Mouse (Mus musculus): Measurements from ENCODE around the gene Pgam2. TPM values are rescaled to one million over a fixed set of nuclear protein-coding genes. Genes with fewer than 3 reads are reported as not detected.
A peak's percentile ranks its signal among the peaks of the same experiment; 100 is the strongest.

Gene Pgam2
- polyA plus RNA-seq, 1 experiment from 2014 or later = 3.1 TPM

- Histone ChIP-seq H3K4me3 (ENCODE audit: low read depth, low read length) (no peak overlapping the region), H3K4me1 (ENCODE audit: control insufficient read depth, insufficient read depth, low read length) (no peaks in the 10 kb centered on the region), H3K4me2 (ENCODE audit: low read length) (no peak overlapping the region), H3K9me3 (replicated peaks; ENCODE audit: control insufficient read depth, low read length, poor library complexity, severe bottlenecking) (no peaks in the 10 kb centered on the region), H3K27me3 (ENCODE audit: control insufficient read depth, insufficient read depth, low read depth, low read length) (no peaks in the 10 kb centered on the region), H3K36me3 (ENCODE audit: control insufficient read depth, insufficient read depth, low read length) (peaks cover 32% of the 10 kb centered on the region), H3K9ac (ENCODE audit: low read depth, low read length) (no peak overlapping the region), H3K27ac (ENCODE audit: low read length) (no peak overlapping the region)
- WGBS = 93% methylated on average over 16 of the region's 16 CpGs
- no peak for ATAC-seq
Measured at GRCm38 (mm10) chr11:5801511-5801910, 2.0 kb downstream of the Pgam2 start.

GRCm38 (mm10) chr11:5799621-5800490 is 3.7 kb downstream of the Pgam2 start:
- H3K9ac ChIP-seq (ENCODE audit: low read depth, low read length) = no peak overlapping the region
- H3K9me3 ChIP-seq (replicated peaks; ENCODE audit: control insufficient read depth, low read length, poor library complexity, severe bottlenecking) = no peaks in the 10 kb centered on the region
- WGBS = 86% methylated on average over 17 of the region's 17 CpGs
- no peaks in the 10 kb centered on the region for H3K4me1 ChIP-seq (ENCODE audit: control insufficient read depth, insufficient read depth, low read length)
- no peak overlapping the region for H3K27ac ChIP-seq (ENCODE audit: low read length)
- H3K36me3 ChIP-seq (ENCODE audit: control insufficient read depth, insufficient read depth, low read length) = peaks cover 40% of the 10 kb centered on the region
- ATAC-seq = no peak
- no peak overlapping the region for H3K4me3 ChIP-seq (ENCODE audit: low read depth, low read length)
- no peaks in the 10 kb centered on the region for H3K27me3 ChIP-seq (ENCODE audit: control insufficient read depth, insufficient read depth, low read depth, low read length)
- H3K4me2 ChIP-seq (ENCODE audit: low read length) = no peak overlapping the region

DNA sequence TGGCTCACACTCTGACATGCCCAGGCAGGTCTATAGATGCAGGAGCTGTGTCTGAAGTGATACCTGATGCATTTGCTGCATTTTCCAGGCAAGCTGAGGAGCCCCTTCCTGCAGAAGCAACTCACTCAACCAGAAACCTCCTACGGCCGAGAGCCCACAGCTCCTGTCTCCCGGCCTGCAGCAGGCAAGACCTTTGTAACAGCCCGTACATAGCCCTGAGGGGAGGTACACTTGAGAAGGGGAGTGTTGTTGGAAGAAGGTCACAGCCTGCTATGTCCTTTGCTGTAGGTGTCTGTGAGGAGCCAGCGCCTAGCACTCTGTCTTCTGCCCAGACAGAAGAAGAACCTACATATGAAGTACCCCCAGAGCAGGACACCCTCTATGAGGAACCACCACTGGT is 5.6 kb downstream of the Pgam2 start:
- Histone ChIP-seq H3K4me1 (ENCODE audit: control insufficient read depth, insufficient read depth, low read length) (no peaks in the 10 kb centered on the region), H3K9ac (ENCODE audit: low read depth, low read length) (no peak overlapping the region), H3K4me2 (ENCODE audit: low read length) (no peak overlapping the region), H3K36me3 (ENCODE audit: control insufficient read depth, insufficient read depth, low read length) (peaks cover 48% of the 10 kb centered on the region), H3K27me3 (ENCODE audit: control insufficient read depth, insufficient read depth, low read depth, low read length) (no peaks in the 10 kb centered on the region), H3K9me3 (replicated peaks; ENCODE audit: control insufficient read depth, low read length, poor library complexity, severe bottlenecking) (no peaks in the 10 kb centered on the region), H3K27ac (ENCODE audit: low read length) (no peak overlapping the region), H3K4me3 (ENCODE audit: low read depth, low read length) (no peak overlapping the region)
- WGBS = 91% methylated on average over 5 of the region's 5 CpGs
- ATAC-seq = no peak

- Histone ChIP-seq H3K9me3 (replicated peaks; ENCODE audit: control insufficient read depth, low read length, poor library complexity, severe bottlenecking) (no peaks in the 10 kb centered on the region), H3K4me2 (ENCODE audit: low read length) (no peak overlapping the region), H3K36me3 (ENCODE audit: control insufficient read depth, insufficient read depth, low read length) (peaks cover 54% of the 10 kb centered on the region), H3K4me1 (ENCODE audit: control insufficient read depth, insufficient read depth, low read length) (no peaks in the 10 kb centered on the region), H3K27me3 (ENCODE audit: control insufficient read depth, insufficient read depth, low read depth, low read length) (no peaks in the 10 kb centered on the region), H3K27ac (ENCODE audit: low read length) (no peak overlapping the region), H3K9ac (ENCODE audit: low read depth, low read length) (no peak overlapping the region), H3K4me3 (ENCODE audit: low read depth, low read length) (no peak overlapping the region)
- no peak for ATAC-seq
- WGBS = 66% methylated on average over 11 of the region's 11 CpGs
Measured at GRCm38 (mm10) chr11:5797371-5797770, 6.2 kb downstream of the Pgam2 start.

GRCm38 (mm10) chr11:5796939-5797338 is 6.6 kb downstream of the Pgam2 start:
- H3K36me3 ChIP-seq (ENCODE audit: control insufficient read depth, insufficient read depth, low read length) = peaks cover 58% of the 10 kb centered on the region
- H3K27ac ChIP-seq (ENCODE audit: low read length) = no peak overlapping the region
- ATAC-seq = no peak
- H3K4me1 ChIP-seq (ENCODE audit: control insufficient read depth, insufficient read depth, low read length) = no peaks in the 10 kb centered on the region
- no peak overlapping the region for H3K4me2 ChIP-seq (ENCODE audit: low read length)
- no peak overlapping the region for H3K9ac ChIP-seq (ENCODE audit: low read depth, low read length)
- H3K4me3 ChIP-seq (ENCODE audit: low read depth, low read length) = no peak overlapping the region
- no peaks in the 10 kb centered on the region for H3K27me3 ChIP-seq (ENCODE audit: control insufficient read depth, insufficient read depth, low read depth, low read length)
- whole genome bisulfite sequencing = 88% methylated on average over 15 of the region's 15 CpGs
- no peaks in the 10 kb centered on the region for H3K9me3 ChIP-seq (replicated peaks; ENCODE audit: control insufficient read depth, low read length, poor library complexity, severe bottlenecking)

DNA sequence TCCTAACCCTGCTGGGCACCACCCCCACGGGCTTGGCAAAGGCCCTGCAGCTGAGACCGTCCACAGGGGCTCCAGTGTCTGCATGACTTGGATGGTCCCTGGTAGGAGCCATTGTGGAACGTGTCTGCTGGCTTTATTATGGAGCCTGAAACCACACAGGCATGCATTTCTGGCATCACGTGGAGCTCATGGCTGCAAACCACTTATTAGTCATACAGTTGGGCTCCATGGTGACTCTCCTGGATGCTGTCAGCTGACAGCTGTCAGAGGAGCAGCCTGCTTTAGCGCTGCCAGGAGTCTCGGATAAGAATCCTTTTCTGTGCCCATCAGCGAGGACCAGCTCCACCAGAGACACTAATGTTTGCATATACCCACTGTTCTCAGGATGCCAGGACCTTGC is 7.8 kb downstream of the Pgam2 start:
- WGBS = 87% methylated on average over 7 of the region's 7 CpGs
- Histone ChIP-seq H3K4me1 (ENCODE audit: control insufficient read depth, insufficient read depth, low read length) (peaks cover 2% of the 10 kb centered on the region; the same call in 1 of the 2 replicates), H3K36me3 (ENCODE audit: control insufficient read depth, insufficient read depth, low read length) (peaks cover 55% of the 10 kb centered on the region), H3K27me3 (ENCODE audit: control insufficient read depth, insufficient read depth, low read depth, low read length) (no peaks in the 10 kb centered on the region), H3K27ac (ENCODE audit: low read length) (no peak overlapping the region), H3K9ac (ENCODE audit: low read depth, low read length) (no peak overlapping the region), H3K4me2 (ENCODE audit: low read length) (no peak overlapping the region), H3K9me3 (replicated peaks; ENCODE audit: control insufficient read depth, low read length, poor library complexity, severe bottlenecking) (no peaks in the 10 kb centered on the region), H3K4me3 (ENCODE audit: low read depth, low read length) (no peak overlapping the region)
- ATAC-seq = no peak

- Histone ChIP-seq H3K4me3 (ENCODE audit: low read depth, low read length) (no peak overlapping the region), H3K36me3 (ENCODE audit: control insufficient read depth, insufficient read depth, low read length) (peaks cover 55% of the 10 kb centered on the region), H3K4me2 (ENCODE audit: low read length) (no peak overlapping the region), H3K9ac (ENCODE audit: low read depth, low read length) (no peak overlapping the region), H3K9me3 (replicated peaks; ENCODE audit: control insufficient read depth, low read length, poor library complexity, severe bottlenecking) (no peaks in the 10 kb centered on the region), H3K27me3 (ENCODE audit: control insufficient read depth, insufficient read depth, low read depth, low read length) (no peaks in the 10 kb centered on the region), H3K27ac (ENCODE audit: low read length) (no peak overlapping the region), H3K4me1 (ENCODE audit: control insufficient read depth, insufficient read depth, low read length) (peaks cover 5% of the 10 kb centered on the region; the same call in 1 of the 2 replicates)
- no peak for ATAC-seq
- WGBS = 90% methylated on average over 9 of the region's 9 CpGs
Measured at GRCm38 (mm10) chr11:5795290-5795689, 8.2 kb downstream of the Pgam2 start.

GRCm38 (mm10) chr11:5790431-5790830 is 13.1 kb downstream of the Pgam2 start:
- Histone ChIP-seq H3K36me3 (ENCODE audit: control insufficient read depth, insufficient read depth, low read length) (peaks cover 23% of the 10 kb centered on the region), H3K27me3 (ENCODE audit: control insufficient read depth, insufficient read depth, low read depth, low read length) (no peaks in the 10 kb centered on the region), H3K4me2 (ENCODE audit: low read length) (no peak overlapping the region), H3K4me1 (ENCODE audit: control insufficient read depth, insufficient read depth, low read length) (peaks cover 25% of the 10 kb centered on the region), H3K9ac (ENCODE audit: low read depth, low read length) (no peak overlapping the region), H3K4me3 (ENCODE audit: low read depth, low read length) (no peak overlapping the region), H3K27ac (ENCODE audit: low read length) (no peak overlapping the region), H3K9me3 (replicated peaks; ENCODE audit: control insufficient read depth, low read length, poor library complexity, severe bottlenecking) (no peaks in the 10 kb centered on the region)
- ATAC-seq = no peak
- WGBS = 91% methylated on average over 1 of the region's 1 CpGs

DNA sequence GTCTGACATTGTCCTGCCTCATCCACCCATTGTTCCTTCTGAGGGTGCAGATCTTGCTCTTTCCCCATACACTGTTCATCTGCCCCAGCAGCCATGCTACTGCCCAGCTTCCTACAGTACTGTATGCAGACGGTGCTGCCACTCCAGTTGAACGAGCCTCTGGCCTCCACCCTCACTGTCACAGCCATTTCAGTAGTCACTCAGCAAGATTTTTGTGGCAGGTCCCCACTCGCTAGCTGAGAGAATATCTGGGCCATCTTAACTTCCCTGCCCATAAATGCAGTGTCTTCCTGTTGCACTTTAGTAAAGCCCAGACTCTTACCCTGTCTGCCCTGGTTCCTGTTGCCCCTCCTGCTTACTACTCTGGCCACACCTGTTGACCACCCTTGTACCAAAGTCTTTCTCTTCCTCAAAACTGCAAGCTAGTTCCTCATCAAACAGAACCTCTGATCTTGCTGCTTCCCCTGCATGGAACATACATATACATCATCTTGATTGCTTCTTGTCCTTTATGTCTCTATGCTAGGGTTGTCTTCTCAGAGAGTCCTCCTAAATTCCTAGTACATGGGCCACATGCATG is 13.7 kb downstream of the Pgam2 start:
- no peak overlapping the region; the same call in 1 of the 2 replicates for H3K9ac ChIP-seq (ENCODE audit: low read depth, low read length)
- H3K36me3 ChIP-seq (ENCODE audit: control insufficient read depth, insufficient read depth, low read length) = peaks cover 21% of the 10 kb centered on the region
- H3K27ac ChIP-seq (ENCODE audit: low read length) = no peak overlapping the region
- no peaks in the 10 kb centered on the region for H3K27me3 ChIP-seq (ENCODE audit: control insufficient read depth, insufficient read depth, low read depth, low read length)
- 88% methylated on average over 3 of the region's 3 CpGs for WGBS
- no peak overlapping the region; the same call in 1 of the 2 replicates for H3K4me3 ChIP-seq (ENCODE audit: low read depth, low read length)
- no peaks in the 10 kb centered on the region for H3K9me3 ChIP-seq (replicated peaks; ENCODE audit: control insufficient read depth, low read length, poor library complexity, severe bottlenecking)
- H3K4me1 ChIP-seq (ENCODE audit: control insufficient read depth, insufficient read depth, low read length) = peaks cover 25% of the 10 kb centered on the region
- ATAC-seq = no peak
- H3K4me2 ChIP-seq (ENCODE audit: low read length) = peak overlapping the region; percentile 64

Data from midbrain, embryonic 16.5 days (tissue).